Mouse (Mus musculus) right cerebral cortex, adult 2 months (tissue): ENCODE measurements around the gene Ccdc117.
"Not testable (repeated sequence)": the region's sequence is repeated elsewhere in the genome, so short reads cannot be mapped to it uniquely, and the experiment has no call there.

Experiments used
- DNase-seq, 2 experiments: peaks; one replicate each; pipeline ENCODE4 v3.0.0; 2021 to 2022; ENCODE audit warnings: low spot score in 2 of 2

The Ccdc117 gene

DNA sequence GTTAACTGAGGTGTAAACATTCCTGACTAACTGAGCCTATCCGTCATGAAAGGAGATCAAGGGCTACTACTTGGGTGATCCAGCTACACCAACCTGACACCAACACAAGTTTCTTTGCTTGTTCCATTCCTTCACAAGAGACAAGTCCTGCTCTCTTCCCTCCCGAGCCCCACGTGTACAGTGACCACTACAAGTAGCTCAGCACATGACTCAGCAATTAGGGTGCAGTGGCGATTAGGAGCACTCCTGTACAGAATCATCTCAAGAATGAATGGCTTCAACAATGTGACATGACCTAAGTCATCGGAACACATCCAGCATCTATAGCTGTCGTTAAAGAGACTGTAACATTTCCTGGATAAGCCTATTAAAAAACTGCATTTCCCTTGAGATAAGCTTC lies 11.3 kb downstream of the Ccdc117 start:
- no peak for DNase-seq

- no peak for DNase-seq
These were observed 11.8 kb downstream of the Ccdc117 start for GRCm38 (mm10) chr11:5530172-5530571.

GRCm38 (mm10) chr11:5528841-5529240 lies 13.1 kb downstream of the Ccdc117 start:
- no peak for DNase-seq

DNA sequence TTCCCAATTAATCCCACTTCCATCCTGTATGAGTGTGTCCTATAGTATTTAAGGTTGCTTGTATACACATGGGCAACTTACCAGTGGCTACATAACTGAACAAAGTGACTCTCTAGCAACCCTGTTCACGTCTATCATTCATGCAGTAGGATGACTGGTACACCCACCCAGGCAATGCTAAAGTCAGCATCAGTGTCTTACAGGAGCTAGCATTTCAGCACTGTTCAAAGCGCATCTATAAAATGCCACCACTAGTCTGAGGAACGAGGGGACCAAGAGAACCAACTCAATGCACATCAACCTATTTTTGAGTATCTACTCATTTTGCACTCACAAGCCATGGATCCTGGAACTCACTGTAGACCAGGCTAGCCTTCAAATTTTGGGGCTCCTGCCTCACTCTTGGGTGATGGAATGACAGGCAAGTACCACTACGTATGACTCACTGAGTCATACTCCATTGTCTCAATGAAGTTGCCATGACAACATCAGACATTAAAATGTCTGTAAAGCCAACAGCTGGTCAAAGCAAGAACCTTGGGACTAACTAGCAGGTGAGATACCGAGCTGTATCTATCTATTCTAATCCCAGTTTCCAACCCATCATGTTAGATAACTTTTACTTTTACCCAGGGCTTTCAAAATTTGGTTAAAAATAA lies 14.0 kb downstream of the Ccdc117 start:
- DNase-seq, result no peak

GRCm38 (mm10) chr11:5526573-5527439 lies 15.2 kb downstream of the Ccdc117 start:
- no peak for DNase-seq

GRCm38 (mm10) chr11:5525418-5525817 lies 16.6 kb downstream of the Ccdc117 start:
- DNase-seq, result no peak

GRCm38 (mm10) chr11:5522798-5523415 lies 19.1 kb downstream of the Ccdc117 start:
- DNase-seq, result no peak

- peak; percentile 81 to 82 for DNase-seq
These were observed 20.3 kb downstream of the Ccdc117 start for GRCm38 (mm10) chr11:5521516-5522291.

DNA sequence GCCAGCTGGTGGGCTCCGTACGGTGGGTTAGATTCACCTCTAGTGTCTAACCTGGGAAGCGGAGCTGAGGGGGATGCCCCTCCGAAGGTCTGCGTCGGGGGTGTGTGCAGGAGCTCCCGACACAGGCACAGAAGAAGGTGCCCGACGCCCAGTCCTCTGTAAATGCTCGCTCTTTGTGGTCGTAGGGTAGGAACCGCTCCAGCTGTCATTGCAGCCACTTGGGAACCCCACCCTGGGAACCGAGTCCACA lies 20.8 kb downstream of the Ccdc117 start:
- DNase-seq, result no peak

DNA sequence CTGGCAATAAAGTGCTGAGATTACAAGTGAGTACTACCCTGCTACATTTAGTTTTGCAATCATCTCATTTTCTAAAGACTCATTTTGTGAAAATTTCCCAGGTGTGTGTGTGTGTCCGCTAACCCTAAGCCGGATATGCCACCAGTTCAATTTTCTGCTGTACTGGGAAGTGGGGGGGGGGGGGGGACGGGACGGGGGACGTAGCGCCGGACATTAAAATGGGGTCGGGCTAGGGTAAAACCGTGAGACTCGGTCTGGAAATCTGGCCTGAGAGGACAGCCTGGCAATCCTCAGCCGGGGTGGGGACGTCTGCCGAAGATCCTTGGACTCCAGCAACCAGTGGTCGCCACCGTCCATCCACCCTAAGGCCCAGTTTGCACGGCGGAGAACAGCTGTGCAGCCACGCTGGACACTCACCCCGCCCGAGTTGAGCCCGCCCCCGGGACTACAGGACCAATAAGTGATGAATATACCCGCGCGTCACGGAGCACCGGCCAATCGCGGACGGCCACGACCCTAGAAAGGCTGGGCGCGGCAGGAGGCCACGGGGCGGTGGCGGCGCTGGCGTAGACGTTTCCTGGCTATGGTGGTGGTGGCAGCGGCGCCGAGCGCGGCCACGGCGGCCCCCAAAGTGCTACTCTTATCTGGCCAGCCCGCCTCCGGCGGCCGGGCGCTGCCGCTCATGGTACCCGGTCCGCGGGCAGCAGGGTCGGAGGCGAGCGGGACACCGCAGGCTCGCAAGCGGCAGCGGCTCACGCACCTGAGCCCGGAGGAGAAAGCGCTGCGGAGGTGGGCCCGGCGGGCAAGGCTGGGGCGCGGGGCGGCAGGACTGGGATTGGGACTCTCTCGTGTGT lies 21.3 kb downstream of the Ccdc117 start, which contains the start of gene Xbp1:
TSS of gene Xbp1 (plus strand) at position 248 of the 854 bp plus-strand sequence.
- DNase-seq, result peak; percentile 99

- DNase-seq, result no peak
These were observed 22.3 kb downstream of the Ccdc117 start for GRCm38 (mm10) chr11:5519681-5520080.

- DNase-seq, result no peak
These were observed 24.6 kb downstream of the Ccdc117 start for GRCm38 (mm10) chr11:5517346-5517745.

GRCm38 (mm10) chr11:5516617-5517016 lies 25.4 kb downstream of the Ccdc117 start:
- DNase-seq, result no peak

DNA sequence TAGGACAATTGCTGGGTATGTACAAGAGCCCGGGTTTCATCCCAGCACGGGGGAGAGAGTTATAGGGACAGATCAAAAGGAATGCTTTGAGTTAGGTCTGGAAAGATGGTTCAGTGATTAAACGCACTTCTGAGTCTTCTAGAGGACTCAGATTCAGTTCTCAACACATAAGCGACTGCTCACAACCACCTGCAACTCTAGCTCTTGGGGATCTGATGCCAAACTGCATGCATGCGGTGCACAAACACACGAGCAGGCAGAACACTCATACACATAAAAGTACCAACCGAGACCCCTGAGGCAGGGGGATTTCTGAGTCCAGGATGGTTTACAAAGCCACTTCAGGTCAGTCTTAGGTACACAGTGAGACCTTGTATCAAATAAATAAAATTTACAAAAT lies 25.8 kb downstream of the Ccdc117 start:
- DNase-seq, result no peak

GRCm38 (mm10) chr11:5515655-5516054 lies 26.3 kb downstream of the Ccdc117 start:
- DNase-seq, result no peak

DNA sequence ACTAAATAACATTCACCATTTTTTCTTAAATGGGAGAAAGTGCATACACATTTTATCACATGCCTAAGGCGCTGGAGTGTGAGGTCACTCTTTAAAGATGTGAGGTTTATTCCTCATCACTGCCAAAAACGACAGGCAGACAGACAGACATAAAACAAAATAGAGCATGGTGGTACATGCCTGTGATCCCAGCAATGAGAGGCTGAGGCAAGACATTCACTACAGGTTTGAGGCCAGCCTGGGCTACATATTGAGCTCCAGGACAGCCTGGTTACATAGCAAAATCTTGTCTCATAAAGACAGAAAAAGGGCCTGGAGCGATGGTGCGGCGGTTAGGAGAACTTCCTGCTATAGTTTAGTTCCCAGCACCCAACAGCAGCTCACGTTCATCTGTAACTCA lies 26.8 kb downstream of the Ccdc117 start:
- no peak for DNase-seq

DNA sequence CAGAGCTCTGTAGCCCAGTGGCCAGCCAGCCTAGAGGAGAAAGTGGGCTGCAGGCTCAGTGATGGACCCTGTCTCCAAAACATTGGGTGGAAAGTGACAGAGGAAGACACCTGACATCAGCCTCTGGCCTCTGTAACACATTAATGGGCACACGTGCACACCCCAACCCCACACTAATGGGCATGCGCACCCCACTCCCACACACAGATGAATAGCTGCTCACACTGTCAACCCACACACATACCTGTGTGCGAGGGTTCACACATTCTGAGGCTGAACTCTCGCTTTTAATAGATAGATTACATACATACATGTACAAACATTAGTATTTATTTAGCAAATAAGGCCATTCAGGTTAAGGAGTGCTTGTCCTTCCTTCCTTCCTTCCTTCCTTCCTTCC lies 27.9 kb downstream of the Ccdc117 start:
- DNase-seq, result no peak

- no peak for DNase-seq
These were observed 29.0 kb downstream of the Ccdc117 start for GRCm38 (mm10) chr11:5512961-5513360.

DNA sequence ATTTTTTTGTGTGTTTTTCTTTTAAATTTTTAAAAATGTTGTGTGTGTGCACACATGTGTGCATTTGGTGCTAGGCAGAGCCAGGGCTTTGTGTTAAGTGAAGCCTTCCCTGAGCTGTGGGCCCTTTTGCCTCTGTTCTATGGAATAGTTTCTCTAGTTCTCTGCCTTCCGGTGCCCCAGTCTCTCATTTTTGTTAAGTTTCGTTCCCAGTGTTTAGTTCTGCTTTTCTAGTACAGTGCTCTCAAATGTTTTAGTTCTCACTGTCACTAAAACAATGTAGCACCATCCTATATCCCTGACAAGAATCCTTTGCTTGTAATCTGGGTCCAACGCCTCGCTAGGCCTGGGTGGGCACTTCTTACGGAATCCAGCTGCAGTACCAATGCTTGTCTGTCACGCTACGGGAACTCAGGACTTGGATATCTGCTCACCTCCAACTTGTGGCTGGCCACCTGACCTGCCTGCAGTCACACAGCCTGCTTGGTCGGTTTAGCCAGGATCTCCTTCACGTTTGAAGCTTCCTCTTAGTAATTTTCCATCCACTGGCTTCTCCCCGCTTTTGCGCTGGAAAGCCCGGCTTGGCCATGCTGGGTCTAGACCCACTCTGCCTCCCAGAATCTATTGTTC lies 29.8 kb downstream of the Ccdc117 start:
- DNase-seq, result no peak

DNA sequence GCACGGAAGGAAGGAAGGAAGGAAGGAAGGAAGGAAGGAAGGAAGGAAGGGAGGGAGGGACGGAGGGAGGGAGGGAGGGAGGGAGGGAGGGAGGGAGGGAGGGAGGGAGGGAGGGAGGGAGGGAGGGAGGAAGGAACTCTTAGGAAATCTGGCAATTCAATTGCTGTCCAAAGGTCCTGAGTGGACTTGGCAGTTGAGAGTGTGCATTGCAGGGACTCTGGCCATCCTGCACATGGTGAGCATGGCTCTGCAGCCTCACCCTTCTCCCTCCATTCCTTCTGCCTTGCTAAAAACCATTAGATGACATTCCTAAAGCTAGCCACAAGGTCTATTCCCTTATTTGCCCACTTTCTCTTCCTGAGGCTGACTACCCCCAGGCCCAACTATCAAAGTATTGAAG lies 31.3 kb downstream of the Ccdc117 start:
- not testable (repeated sequence) for DNase-seq

- DNase-seq, result no peak
These were observed 31.9 kb downstream of the Ccdc117 start for GRCm38 (mm10) chr11:5510099-5510391.
